Mouse (Mus musculus) embryonic facial prominence, embryonic 15.5 days (tissue): Measurements from ENCODE around the gene St3gal3. TPM values are rescaled to one million over a fixed set of nuclear protein-coding genes. Genes with fewer than 3 reads are reported as not detected.

Experiments
- ATAC-seq: fragments of 200-750 bp; cut with Nextera tagmentation; 2 replicates; pipeline ENCODE4 v1.8.0; 2017; ENCODE audit warnings: low read depth, moderate TSS enrichment; ENCODE audit not compliant: insufficient number of reproducible peaks, low FRiP score, low TSS enrichment
- H3K27ac ChIP-seq: fragments of 300-500 bp; sonication (generic); replicated peaks from 2 replicates; pipeline ENCODE4 v1.5.1; 2015; ENCODE audit warnings: mild to moderate bottlenecking, inconsistent platforms
- H3K27me3 ChIP-seq: fragments of 300-500 bp; sonication (generic); 2 replicates; pipeline ENCODE4 v1.6.1; 2015; ENCODE audit warnings: inconsistent platforms
- H3K36me3 ChIP-seq: fragments of 300-500 bp; sonication (generic); 2 replicates; pipeline ENCODE4 v1.6.1; 2015; ENCODE audit warnings: mild to moderate bottlenecking, inconsistent platforms
- H3K4me1 ChIP-seq: fragments of 300-500 bp; sonication (generic); 2 replicates; pipeline ENCODE4 v1.6.1; 2015; ENCODE audit warnings: inconsistent platforms
- H3K4me2 ChIP-seq: fragments of 300-500 bp; sonication (generic); replicated peaks from 2 replicates; pipeline ENCODE4 v1.6.1; 2015; ENCODE audit warnings: mild to moderate bottlenecking, inconsistent platforms
- H3K4me3 ChIP-seq: fragments of 300-500 bp; sonication (generic); replicated peaks from 2 replicates; pipeline ENCODE4 v1.5.1; 2015; ENCODE audit warnings: mild to moderate bottlenecking, inconsistent platforms
- H3K9ac ChIP-seq: fragments of 300-500 bp; sonication (generic); 2 replicates; pipeline ENCODE4 v1.6.1; 2015; ENCODE audit warnings: inconsistent platforms
- H3K9me3 ChIP-seq: fragments of 300-500 bp; sonication (generic); replicated peaks from 2 replicates; pipeline ENCODE4 v1.6.1; 2016; ENCODE audit warnings: inconsistent platforms
- WGBS: fragments of 180-500 bp; shearing (Covaris S2); methylation state at CpG from one replicate; pipeline ENCODE4 v1.1.7; 2015; 5-methylcytosine and 5-hydroxymethylcytosine counted together
- polyA plus RNA-seq: library from polyadenylated mRNA; unstranded; fragments of >200 nt; fragmentation: Nextera tagmentation; extraction: Ambion mirVana; gene quantifications from 2 replicates; pipeline ENCODE4 v1.2.1, GENCODE M21; 2015

The St3gal3 gene
- polyA plus RNA-seq, 1 experiment from 2014 or later: 9.8 TPM

DNA sequence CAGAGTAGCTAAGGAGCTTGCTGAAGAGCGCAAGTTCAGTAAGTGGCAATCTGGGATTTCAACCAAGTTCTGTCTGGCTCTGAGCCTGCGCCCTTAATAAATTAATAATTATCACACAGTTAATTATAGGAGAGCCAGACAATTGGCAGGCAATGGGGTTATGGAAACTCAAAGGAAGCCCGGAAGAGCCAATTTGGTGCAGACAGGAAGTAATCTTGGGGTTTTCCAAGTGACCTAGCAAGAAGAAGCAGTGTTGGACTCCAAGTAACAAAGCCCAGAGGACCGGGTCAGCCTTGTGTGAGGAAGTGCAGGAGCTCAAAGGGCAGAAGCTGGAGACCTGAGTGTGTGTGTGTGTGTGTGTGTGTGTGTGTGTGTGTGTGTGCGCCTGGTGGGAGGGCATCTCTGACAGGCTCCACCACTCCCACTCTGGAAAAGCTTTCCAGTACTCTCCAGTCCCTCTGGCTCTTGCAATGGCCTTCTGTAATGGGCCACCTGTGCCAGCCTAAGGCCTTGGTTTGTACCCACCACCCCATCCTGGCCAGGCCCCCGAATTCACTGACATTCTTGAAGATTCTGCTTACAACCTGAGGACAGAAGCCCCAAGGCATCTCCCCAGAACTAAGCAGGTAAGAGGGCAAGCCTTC is 103.5 kb downstream of the St3gal3 start:
- H3K36me3 ChIP-seq: no peaks in the 10 kb centered on the region
- no peaks in the 10 kb centered on the region for H3K9me3 ChIP-seq
- no peak overlapping the region for H3K4me2 ChIP-seq
- H3K27ac ChIP-seq: no peak overlapping the region
- H3K9ac ChIP-seq: no peak overlapping the region
- H3K27me3 ChIP-seq: no peaks in the 10 kb centered on the region
- peaks cover 21% of the 10 kb centered on the region; the same call in 1 of the 2 replicates for H3K4me1 ChIP-seq
- no peak; the same call in 1 of the 2 replicates for ATAC-seq
- 60% methylated on average over 6 of the region's 6 CpGs for WGBS
- H3K4me3 ChIP-seq: no peak overlapping the region

DNA sequence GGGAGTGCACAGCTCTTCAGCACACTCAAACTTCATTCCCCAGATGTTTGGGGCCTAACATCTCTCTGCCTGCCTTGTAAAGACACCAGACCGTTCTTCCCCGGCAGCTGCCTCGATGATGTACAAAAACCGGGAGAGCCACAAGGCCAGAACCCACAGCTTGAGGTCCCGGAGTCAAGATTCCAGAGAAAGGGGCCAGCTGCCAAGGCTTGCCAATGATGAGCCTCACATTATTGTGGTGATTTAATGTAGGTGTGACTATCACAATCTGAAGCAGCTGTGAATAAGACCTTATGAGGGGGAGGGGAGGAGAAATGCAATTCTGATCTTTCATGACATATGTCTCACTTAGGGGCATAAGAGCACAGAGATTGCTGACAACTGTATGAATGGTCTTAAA is 104.4 kb downstream of the St3gal3 start:
- Histone ChIP-seq H3K9me3 (no peaks in the 10 kb centered on the region), H3K4me1 (peaks cover 21% of the 10 kb centered on the region; the same call in 1 of the 2 replicates), H3K4me2 (no peak overlapping the region), H3K4me3 (no peak overlapping the region), H3K36me3 (no peaks in the 10 kb centered on the region), H3K9ac (no peak overlapping the region), H3K27me3 (no peaks in the 10 kb centered on the region), H3K27ac (no peak overlapping the region)
- 52% methylated on average over 5 of the region's 5 CpGs for WGBS
- ATAC-seq: no peak

DNA sequence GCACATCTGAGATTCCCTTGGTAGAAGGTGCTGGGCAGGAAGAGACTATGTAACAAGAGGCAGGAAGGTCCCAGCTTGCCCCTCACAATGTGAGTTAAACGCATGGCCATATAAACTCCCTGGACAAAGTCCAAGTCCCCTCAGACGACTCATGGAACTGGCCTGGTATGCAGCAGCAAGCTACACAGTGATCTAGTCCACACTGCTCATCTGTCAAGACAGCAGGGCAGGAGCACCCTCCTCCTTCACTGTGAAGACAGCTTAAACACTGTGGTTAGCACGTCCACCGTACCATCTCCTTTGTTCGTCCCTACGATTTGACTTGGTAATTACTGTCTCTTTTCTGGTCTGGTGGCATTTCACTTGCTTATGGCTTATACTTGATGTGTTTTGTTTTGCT is 104.8 kb downstream of the St3gal3 start:
- Histone ChIP-seq H3K27me3 (no peaks in the 10 kb centered on the region), H3K36me3 (no peaks in the 10 kb centered on the region), H3K9ac (no peak overlapping the region), H3K4me2 (no peak overlapping the region), H3K4me1 (peaks cover 21% of the 10 kb centered on the region; the same call in 1 of the 2 replicates), H3K9me3 (no peaks in the 10 kb centered on the region), H3K4me3 (no peak overlapping the region), H3K27ac (no peak overlapping the region)
- ATAC-seq: no peak
- WGBS: 41% methylated on average over 6 of the region's 6 CpGs

DNA sequence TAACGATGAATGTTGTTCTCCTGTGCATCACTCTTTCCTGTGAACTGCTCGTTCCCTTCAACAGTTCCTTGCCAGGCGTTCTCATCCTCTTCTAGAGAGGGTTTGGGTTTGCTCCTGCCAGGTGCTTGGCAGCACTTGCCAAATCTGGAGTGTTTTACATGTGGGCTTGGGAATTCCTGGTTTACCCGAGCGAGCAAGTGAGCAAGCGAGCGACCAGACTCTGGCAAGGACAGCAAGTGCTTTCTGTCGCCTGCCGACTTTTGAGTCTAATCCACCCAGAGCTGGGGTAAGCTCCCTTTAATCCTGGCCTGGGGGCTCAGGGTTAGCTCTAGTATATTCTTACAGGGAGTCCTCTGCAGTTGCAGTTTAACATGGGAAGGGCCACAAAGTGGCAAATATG is 105.7 kb downstream of the St3gal3 start:
- H3K4me3 ChIP-seq: no peak overlapping the region
- H3K27ac ChIP-seq: no peak overlapping the region
- no peaks in the 10 kb centered on the region for H3K36me3 ChIP-seq
- WGBS: 49% methylated on average over 9 of the region's 9 CpGs
- no peaks in the 10 kb centered on the region for H3K27me3 ChIP-seq
- H3K9ac ChIP-seq: no peak overlapping the region
- H3K4me2 ChIP-seq: no peak overlapping the region
- H3K4me1 ChIP-seq: peaks cover 21% of the 10 kb centered on the region; the same call in 1 of the 2 replicates
- ATAC-seq: no peak
- H3K9me3 ChIP-seq: no peaks in the 10 kb centered on the region

DNA sequence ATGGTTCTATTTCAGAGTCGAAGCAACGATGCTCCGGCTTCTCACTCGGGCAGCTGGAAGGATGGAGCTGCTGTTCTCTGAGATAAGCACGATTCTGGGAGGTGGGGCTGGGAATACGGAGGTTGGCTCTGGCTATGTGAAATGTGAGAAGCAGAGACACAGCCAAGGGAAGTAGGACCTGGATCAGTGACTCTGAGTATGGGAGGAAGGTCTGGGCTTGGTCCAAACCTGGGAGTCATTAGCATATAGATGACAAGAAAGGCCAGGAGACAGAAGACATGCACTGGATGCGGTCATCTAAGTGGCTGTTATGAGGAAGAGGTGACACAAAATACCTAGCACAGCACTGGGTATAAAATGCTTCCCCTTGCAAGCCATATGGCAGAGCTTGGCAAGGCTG is 108.8 kb downstream of the St3gal3 start:
- H3K4me3 ChIP-seq: no peak overlapping the region
- 68% methylated on average over 7 of the region's 7 CpGs for WGBS
- no peak for ATAC-seq

DNA sequence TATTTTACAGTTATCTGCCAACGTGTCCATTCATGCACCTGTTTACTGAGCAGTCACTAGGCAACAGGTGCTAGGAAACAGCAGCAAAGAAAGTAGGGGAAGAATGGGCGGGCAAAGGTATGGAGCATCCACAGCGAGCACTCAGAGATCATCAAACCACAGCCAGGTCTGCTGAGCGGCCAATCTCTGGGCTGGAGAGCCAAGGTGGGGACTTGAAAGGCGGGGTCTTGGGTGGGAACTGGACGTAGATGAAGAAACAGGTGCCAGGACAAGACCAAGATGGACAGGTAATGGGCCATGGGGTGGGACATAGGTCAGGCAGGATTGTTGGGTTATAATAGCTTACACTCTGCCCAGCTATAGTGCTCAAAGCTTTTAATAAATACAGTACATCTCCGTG is 109.3 kb downstream of the St3gal3 start:
- ATAC-seq: no peak
- WGBS: 88% methylated on average over 7 of the region's 7 CpGs

More for the DNA sequence above, 108.8 kb downstream of the St3gal3 start:
- Histone ChIP-seq H3K9ac (no peak overlapping the region), H3K27ac (no peak overlapping the region), H3K9me3 (no peaks in the 10 kb centered on the region), H3K27me3 (no peaks in the 10 kb centered on the region), H3K36me3 (no peaks in the 10 kb centered on the region), H3K4me2 (no peak overlapping the region), H3K4me1 (peaks cover 15% of the 10 kb centered on the region; the same call in 1 of the 2 replicates)

DNA sequence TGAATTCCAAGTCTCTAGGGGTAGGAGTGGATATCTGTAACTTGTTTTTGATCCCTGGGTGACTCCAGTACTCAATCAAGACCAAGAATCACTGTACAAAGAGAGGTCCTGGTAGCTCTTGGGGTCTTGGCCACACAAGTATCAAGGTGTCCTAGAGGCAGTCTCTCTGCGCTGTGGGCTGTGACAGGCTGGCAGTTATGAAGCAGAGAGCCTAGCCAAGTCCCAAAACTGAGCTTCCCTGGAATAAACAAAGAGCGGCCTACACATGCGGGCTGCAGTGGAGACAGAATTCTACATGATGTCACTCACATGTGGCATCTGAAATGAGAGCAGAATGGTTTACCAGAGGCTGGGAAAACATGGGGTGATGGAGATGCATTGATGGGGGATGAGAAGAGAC is 111.9 kb downstream of the St3gal3 start:
- Histone ChIP-seq H3K4me2 (no peak overlapping the region), H3K4me3 (no peak overlapping the region), H3K9me3 (no peaks in the 10 kb centered on the region), H3K27me3 (no peaks in the 10 kb centered on the region), H3K4me1 (0 out of 2 replicates have a peak, but pooled peaks cover 4% of the 10 kb centered on the region), H3K9ac (no peak overlapping the region), H3K27ac (no peak overlapping the region), H3K36me3 (no peaks in the 10 kb centered on the region)
- WGBS: 77% methylated on average over 3 of the region's 3 CpGs
- no peak for ATAC-seq

More for the DNA sequence above, 109.3 kb downstream of the St3gal3 start:
- Histone ChIP-seq H3K9me3 (no peaks in the 10 kb centered on the region), H3K4me3 (no peak overlapping the region), H3K4me1 (peaks cover 15% of the 10 kb centered on the region; the same call in 1 of the 2 replicates), H3K36me3 (no peaks in the 10 kb centered on the region), H3K4me2 (no peak overlapping the region), H3K27ac (no peak overlapping the region), H3K9ac (no peak overlapping the region), H3K27me3 (no peaks in the 10 kb centered on the region)

DNA sequence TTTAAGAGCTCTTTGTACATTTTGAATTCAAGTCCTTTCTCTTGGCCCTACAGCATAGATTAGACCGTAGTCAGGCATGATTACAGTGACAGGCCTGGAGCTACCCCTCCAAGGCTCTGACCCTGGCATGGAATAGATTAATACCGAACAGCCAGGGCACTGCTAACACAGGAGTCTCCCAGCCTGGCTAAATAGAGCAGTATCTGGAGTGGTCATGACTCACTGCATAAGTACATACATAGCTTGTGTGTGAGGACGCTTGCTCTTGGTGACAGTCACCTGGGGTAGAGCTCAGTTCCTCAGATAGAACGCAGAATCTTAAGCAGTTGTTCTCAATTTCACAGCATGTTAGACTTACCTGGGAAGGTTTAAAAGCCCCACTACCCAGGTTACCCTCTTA is 112.3 kb downstream of the St3gal3 start:
- 83% methylated on average over 4 of the region's 4 CpGs for whole genome bisulfite sequencing
- peaks cover 6% of the 10 kb centered on the region; the same call in 1 of the 2 replicates for H3K4me1 ChIP-seq
- ATAC-seq: no peak
- H3K27me3 ChIP-seq: no peaks in the 10 kb centered on the region
- no peaks in the 10 kb centered on the region for H3K36me3 ChIP-seq
- no peak overlapping the region for H3K4me2 ChIP-seq
- no peak overlapping the region for H3K4me3 ChIP-seq
- no peaks in the 10 kb centered on the region for H3K9me3 ChIP-seq
- H3K9ac ChIP-seq: no peak overlapping the region
- H3K27ac ChIP-seq: no peak overlapping the region

DNA sequence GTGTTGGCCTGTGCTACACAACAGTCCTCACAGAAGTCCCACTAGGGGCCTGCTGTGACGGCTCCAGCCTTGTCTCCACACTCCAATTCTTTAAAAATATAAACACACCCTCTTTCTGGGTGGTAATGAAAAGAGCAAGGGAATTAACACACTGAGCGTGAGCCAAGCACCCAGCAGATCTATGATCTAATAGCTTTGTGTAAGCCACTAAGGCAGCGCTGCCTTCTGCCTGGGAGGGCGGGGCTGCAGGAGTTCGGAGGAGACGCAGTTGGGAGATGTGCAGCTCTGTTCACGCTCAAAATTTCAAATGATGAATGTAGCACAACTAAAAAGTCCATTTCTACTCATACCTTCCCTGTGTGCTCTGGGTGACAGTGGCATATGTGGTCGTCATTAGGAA is 115.1 kb downstream of the St3gal3 start:
- Histone ChIP-seq H3K9ac (no peak overlapping the region), H3K4me1 (peaks cover 26% of the 10 kb centered on the region), H3K36me3 (no peaks in the 10 kb centered on the region), H3K4me2 (no peak overlapping the region), H3K27me3 (no peaks in the 10 kb centered on the region), H3K9me3 (no peaks in the 10 kb centered on the region), H3K4me3 (no peak overlapping the region), H3K27ac (no peak overlapping the region)
- 71% methylated on average over 8 of the region's 8 CpGs for WGBS
- ATAC-seq: 0 out of 2 replicates have a peak, but pooled peaks have one; percentile 5

DNA sequence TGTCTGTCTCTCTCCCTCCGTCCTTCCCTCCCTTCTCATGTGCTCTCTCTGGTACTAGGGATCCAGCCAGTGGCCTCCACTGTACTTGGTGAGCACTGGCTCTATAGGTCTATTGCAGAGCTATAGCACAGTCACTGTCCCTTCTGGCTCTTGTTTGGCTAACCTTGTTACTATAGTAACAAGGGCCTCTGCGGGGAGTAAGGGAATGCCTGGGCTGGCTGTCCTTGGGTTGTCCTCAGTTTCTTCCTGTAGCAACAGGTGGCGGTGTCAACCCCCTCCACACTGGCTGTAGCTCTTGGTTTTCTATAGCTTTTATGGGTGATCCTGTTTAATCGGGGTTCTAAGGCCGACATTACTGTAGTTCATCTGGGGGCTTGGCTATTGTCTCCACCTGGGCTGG is 115.5 kb downstream of the St3gal3 start:
- 80% methylated on average over 5 of the region's 5 CpGs for WGBS
- H3K27ac ChIP-seq: no peak overlapping the region
- H3K9me3 ChIP-seq: no peaks in the 10 kb centered on the region
- no peak overlapping the region for H3K4me3 ChIP-seq
- no peaks in the 10 kb centered on the region for H3K27me3 ChIP-seq
- no peak overlapping the region for H3K9ac ChIP-seq
- peaks cover 26% of the 10 kb centered on the region for H3K4me1 ChIP-seq
- no peaks in the 10 kb centered on the region for H3K36me3 ChIP-seq
- H3K4me2 ChIP-seq: no peak overlapping the region
- no peak for ATAC-seq

DNA sequence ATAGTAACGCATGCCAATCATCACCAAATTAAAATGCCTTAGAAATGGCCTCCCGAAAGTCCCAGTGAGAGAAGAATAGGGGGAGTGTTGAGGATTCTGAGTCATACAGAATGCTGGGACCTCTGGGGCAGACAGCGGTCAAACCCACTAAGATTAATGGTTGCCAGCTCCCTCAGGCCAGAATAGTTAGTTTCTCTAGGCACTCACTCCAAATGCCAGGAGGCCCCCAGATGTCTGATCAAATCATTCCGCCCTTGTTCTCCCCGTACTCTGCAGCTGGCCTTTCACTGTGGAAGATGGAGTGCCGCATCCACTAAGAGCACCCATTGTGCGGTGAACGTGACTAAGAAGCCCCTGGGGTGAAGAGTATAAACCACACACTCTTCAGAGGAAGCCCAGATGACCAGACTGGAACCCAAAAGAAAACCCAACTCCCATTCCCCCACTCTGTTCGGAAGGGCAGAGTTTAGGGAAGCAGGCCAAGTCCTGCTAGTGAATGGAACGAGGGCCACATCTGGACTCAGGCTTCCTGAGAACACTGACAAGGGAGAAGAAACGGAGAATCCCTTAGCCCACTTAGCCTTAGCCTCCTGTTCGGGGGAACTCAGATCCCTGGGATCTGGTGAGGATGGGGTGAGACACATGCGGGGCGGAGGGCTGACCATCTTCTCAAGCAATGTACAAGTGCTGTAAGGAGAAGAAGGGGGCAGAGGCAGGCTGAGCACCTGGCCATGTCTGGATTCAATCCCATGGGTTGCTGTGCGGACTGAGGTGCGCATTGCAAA is 117.5 kb downstream of the St3gal3 start:
- Histone ChIP-seq H3K9me3 (no peaks in the 10 kb centered on the region), H3K36me3 (no peaks in the 10 kb centered on the region), H3K9ac (no peak overlapping the region), H3K27ac (no peak overlapping the region), H3K4me2 (no peak overlapping the region), H3K27me3 (no peaks in the 10 kb centered on the region), H3K4me1 (peaks cover 26% of the 10 kb centered on the region), H3K4me3 (no peak overlapping the region)
- WGBS: 67% methylated on average over 16 of the region's 16 CpGs
- no peak for ATAC-seq
